Mouse (Mus musculus): ENCODE measurements around the gene Sec24c. TPM values are rescaled to one million over a fixed set of nuclear protein-coding genes. Genes with fewer than 3 reads are reported as not detected.

Sec24c gene
- polyA plus RNA-seq, 1 experiment from 2014 or later: 93.4 TPM

DNA sequence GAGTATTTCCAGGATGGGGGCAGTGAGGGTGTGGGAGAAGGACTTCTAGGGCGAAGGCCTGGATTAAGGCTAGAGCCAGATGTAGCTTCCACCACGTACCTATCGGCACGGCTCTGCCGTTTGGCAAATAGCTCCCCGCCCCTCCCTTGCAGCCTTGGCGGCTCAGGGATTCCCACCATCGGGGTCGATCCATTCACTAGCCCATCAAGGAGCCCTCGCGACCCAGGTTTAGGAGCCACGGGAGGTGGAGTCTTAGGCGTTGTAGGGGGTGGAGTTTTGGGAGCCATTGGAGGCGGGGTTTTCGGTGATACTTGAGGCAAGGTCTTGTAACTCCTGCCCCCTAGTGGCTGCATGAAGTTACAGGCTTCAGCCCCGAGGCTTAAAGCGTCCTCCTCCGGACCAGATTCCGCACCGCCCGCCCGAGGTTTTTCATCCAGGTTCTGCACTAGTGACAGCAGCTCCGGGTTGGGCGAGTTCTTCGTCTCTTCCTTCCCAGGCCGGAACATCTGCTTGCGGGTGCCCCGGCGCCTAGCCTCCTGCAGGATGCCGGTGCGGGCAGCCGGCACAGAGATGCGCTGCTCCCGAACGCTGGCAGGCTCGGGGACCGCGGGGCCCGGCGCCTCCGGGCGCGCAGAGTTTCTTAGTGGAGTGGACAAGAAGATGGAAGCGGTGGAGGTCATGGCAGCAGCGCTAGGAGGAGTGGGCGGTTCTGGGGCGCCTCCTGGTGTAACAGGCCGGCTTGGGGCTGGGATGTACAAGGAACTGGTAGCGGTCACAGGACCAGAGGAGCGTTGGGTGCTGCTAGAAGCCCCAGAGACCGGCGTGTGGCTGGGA, 13.1 kb upstream of the Sec24c start:
- WGBS: 3% methylated on average over 52 of the region's 52 CpGs
- Histone ChIP-seq H3K4me3 (peak overlapping the region; percentile 65), H3K9me3 (replicated peaks) (no peaks in the 10 kb centered on the region), H3K4me1 (replicated peaks) (peaks cover 49% of the 10 kb centered on the region), H3K4me2 (peak overlapping the region; percentile 96), H3K27me3 (replicated peaks) (no peaks in the 10 kb centered on the region), H3K9ac (peak overlapping the region; percentile 92), H3K27ac (ENCODE audit: poor library complexity, severe bottlenecking) (peak overlapping the region; percentile 99), H3K36me3 (peaks cover 22% of the 10 kb centered on the region; the same call in 1 of the 2 replicates)
- peak; percentile 75 for ATAC-seq (ENCODE audit: insufficient number of reproducible peaks, low FRiP score)

DNA sequence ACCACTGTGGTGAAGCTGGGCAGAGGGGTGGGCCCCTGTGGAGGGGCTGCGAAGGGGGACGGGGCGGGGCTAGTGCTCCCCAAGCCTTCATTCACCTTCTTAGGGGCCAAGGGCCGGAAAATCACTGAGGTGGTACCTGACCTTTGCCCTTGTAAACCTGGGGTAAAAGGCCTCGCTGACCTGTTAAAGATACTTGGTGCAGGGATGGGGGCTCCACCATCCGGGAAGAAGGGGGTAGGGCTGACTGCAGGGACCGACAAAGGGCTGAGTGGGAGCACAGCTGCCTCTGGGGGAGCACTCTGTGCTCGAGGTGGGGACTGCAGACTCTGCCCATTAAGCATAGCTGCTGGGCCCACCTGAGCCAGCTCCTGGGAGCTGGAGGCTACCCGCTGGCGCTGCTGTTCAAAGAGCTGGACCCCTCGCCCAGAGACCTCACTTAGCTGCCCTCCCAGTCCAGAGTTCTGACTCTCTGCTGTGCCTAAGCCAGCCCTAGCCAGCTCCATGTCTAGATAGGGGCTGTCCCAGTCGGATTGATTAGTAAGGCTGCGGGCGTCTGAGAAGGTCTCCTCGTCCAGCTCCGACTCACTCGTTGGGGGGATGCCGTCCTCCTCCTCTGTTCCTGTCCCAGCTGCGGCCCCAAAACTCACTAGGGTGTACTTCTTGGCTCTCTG, 12.3 kb upstream of the Sec24c start:
- peaks cover 49% of the 10 kb centered on the region for H3K4me1 ChIP-seq (replicated peaks)
- ATAC-seq (ENCODE audit: insufficient number of reproducible peaks, low FRiP score): no peak

DNA sequence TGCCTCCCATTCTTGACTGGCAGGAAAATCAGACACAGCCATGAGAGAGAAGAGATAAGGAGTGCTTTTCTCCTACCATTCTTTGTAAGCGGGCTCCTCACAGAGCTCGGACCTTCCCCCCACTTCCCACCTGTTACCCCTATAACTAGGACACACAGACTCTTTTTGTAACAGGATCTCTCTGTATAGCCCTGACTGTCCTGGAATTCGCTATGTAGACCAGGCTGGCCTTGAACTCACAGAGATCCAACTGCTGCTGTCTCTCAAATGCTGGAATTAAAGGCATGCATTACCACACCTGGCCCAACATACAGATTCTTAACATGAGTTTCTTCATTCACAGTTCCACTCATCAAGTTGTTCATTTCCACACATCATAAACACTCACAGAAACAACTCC, 11.4 kb upstream of the Sec24c start:
- Histone ChIP-seq H3K36me3 (peaks cover 22% of the 10 kb centered on the region; the same call in 1 of the 2 replicates), H3K4me3 (peak overlapping the region; percentile 65), H3K9ac (peak overlapping the region; percentile 92), H3K4me1 (replicated peaks) (peaks cover 50% of the 10 kb centered on the region), H3K9me3 (replicated peaks) (no peaks in the 10 kb centered on the region), H3K4me2 (peak overlapping the region; percentile 96), H3K27ac (ENCODE audit: poor library complexity, severe bottlenecking) (peak overlapping the region; percentile 99), H3K27me3 (replicated peaks) (no peaks in the 10 kb centered on the region)
- 35% methylated on average over 3 of the region's 3 CpGs for WGBS
- ATAC-seq (ENCODE audit: insufficient number of reproducible peaks, low FRiP score): no peak

More for the DNA sequence above, 12.3 kb upstream of the Sec24c start:
- Histone ChIP-seq H3K36me3 (peaks cover 22% of the 10 kb centered on the region; the same call in 1 of the 2 replicates), H3K4me3 (peak overlapping the region; percentile 65), H3K9me3 (replicated peaks) (no peaks in the 10 kb centered on the region), H3K27me3 (replicated peaks) (no peaks in the 10 kb centered on the region), H3K9ac (peak overlapping the region; percentile 92), H3K27ac (ENCODE audit: poor library complexity, severe bottlenecking) (peak overlapping the region; percentile 99), H3K4me2 (peak overlapping the region; percentile 96)
- 7% methylated on average over 19 of the region's 19 CpGs for WGBS

DNA sequence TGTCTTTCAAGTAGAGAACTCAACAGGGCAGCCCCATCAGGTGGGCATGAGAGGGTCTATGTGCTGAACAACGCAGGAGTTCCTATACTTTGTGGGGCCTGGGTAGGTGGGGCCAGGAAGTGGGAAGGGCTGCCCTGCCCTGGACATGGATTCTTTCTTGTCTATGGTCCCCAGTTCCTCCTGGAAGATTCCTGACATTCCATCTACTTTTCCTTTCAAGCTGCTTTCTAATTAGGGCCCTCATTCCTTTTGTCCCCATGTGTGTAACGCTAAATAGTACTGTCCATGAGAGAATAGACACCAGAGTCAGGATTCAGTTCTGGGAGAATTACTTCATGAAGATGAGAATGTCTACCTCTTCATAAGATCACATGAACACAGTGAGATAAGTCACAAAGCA, 10.5 kb upstream of the Sec24c start:
- H3K27ac ChIP-seq (ENCODE audit: poor library complexity, severe bottlenecking): peak overlapping the region; percentile 99
- H3K4me2 ChIP-seq: peak overlapping the region; percentile 96
- peak overlapping the region; percentile 92 for H3K9ac ChIP-seq
- no peaks in the 10 kb centered on the region for H3K27me3 ChIP-seq (replicated peaks)
- no peaks in the 10 kb centered on the region for H3K9me3 ChIP-seq (replicated peaks)
- 36% methylated on average over 2 of the region's 2 CpGs for WGBS
- H3K4me1 ChIP-seq (replicated peaks): peaks cover 50% of the 10 kb centered on the region
- peaks cover 22% of the 10 kb centered on the region; the same call in 1 of the 2 replicates for H3K36me3 ChIP-seq
- peak overlapping the region; percentile 65 for H3K4me3 ChIP-seq
- ATAC-seq (ENCODE audit: insufficient number of reproducible peaks, low FRiP score): no peak

DNA sequence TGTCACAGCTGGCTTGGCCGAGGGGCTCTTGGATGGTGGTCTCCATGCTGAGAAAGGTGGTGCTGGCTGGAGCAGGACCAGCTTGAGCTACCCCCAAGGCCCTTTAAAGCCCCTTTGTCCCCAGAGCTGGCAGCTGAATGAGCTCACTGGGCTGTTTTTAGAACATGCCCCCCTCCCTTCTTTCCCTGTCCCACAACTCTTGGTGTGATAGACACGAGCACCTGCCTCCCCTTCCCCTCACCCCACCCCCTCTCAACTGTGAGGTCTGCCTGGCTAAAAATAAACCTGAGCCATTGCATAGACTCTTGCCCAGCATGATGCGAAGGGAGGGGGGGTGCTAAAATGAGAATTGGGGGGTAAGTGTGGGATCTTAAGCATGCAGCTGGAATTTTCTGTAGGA, 9.7 kb upstream of the Sec24c start:
- no peaks in the 10 kb centered on the region for H3K27me3 ChIP-seq (replicated peaks)
- peaks cover 22% of the 10 kb centered on the region; the same call in 1 of the 2 replicates for H3K36me3 ChIP-seq
- H3K4me3 ChIP-seq: peak overlapping the region; percentile 65
- H3K9me3 ChIP-seq (replicated peaks): no peaks in the 10 kb centered on the region
- peak; percentile 63 for ATAC-seq (ENCODE audit: insufficient number of reproducible peaks, low FRiP score)
- WGBS: 18% methylated on average over 3 of the region's 3 CpGs
- H3K4me2 ChIP-seq: peak overlapping the region; percentile 96
- peaks cover 56% of the 10 kb centered on the region for H3K4me1 ChIP-seq (replicated peaks)
- peak overlapping the region; percentile 99 for H3K27ac ChIP-seq (ENCODE audit: poor library complexity, severe bottlenecking)
- peak overlapping the region; percentile 92 for H3K9ac ChIP-seq

DNA sequence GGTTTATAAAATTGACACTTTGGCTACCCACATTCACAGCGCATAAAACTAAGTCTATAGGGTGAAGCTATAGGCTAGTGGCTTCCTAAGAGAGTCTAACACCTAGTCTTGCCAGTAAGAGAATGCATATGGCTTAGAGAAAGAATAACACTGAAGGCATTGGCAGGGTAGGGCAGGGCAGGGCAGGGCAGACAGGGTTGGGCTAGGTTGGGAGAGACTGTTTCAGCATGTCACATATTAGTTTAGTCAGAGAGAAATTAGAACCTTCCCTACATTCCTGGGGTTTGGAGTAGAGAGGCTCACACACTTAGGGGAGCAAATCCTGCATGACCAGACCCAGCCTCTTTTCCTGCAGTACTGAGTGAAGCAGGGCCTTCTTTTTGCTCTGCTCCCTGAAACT, 6.6 kb upstream of the Sec24c start:
- Histone ChIP-seq H3K4me1 (replicated peaks) (peaks cover 30% of the 10 kb centered on the region), H3K27ac (ENCODE audit: poor library complexity, severe bottlenecking) (peak overlapping the region; percentile 94), H3K36me3 (0 out of 2 replicates have a peak, but pooled peaks cover 3% of the 10 kb centered on the region), H3K4me3 (peak overlapping the region; percentile 40), H3K9me3 (replicated peaks) (no peaks in the 10 kb centered on the region; the same call in 1 of the 2 replicates), H3K4me2 (peak overlapping the region; percentile 63), H3K9ac (peak overlapping the region; percentile 74), H3K27me3 (replicated peaks) (no peaks in the 10 kb centered on the region)
- ATAC-seq (ENCODE audit: insufficient number of reproducible peaks, low FRiP score): no peak
- WGBS: 57% methylated on average over 1 of the region's 1 CpGs

DNA sequence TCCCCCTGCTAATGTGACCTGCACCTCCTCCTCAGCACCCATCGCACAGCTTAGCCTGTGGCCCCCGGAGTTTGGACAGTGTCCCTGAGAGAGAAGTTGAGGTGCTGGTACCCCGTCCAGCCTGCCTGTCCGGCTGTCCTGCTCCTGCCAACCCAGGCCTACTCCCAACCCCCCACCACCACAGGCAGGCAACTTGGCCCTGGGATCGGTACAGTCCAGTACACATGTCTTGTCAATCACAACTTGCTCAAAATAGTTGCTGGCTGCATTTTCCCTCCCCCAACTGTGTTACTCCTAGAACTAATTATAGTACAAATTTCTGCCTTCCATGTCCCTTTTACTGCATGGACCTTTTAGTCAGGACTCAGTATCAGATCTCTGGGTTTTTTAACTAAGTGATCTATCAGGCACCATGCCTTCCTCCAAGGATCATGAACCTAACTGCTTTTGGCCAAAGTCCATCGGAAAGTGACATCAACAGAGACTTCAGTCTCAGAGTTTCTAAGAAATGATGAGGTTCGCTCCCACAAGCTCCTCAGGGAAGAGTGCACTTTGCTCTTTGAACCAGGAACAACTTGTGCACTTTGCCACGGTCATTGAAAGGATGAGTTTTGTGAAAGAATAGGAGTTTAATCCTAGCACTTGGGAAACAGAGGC, 5.8 kb upstream of the Sec24c start, which contains the start of gene Synpo2l:
Gene Synpo2l, minus strand, starts transcription at position 201 of the 657 bp plus-strand sequence.
- Histone ChIP-seq H3K9me3 (replicated peaks) (no peaks in the 10 kb centered on the region; the same call in 1 of the 2 replicates), H3K27ac (ENCODE audit: poor library complexity, severe bottlenecking) (peak within 1 kb of the TSS; percentile 94), H3K27me3 (replicated peaks) (no peaks in the 10 kb centered on the region), H3K4me2 (peak within 1 kb of the TSS; percentile 63), H3K4me3 (peak within 1 kb of the TSS; percentile 40), H3K9ac (peak within 1 kb of the TSS; percentile 74), H3K36me3 (0 out of 2 replicates have a peak, but pooled peaks cover 5% of the 10 kb centered on the region), H3K4me1 (replicated peaks) (peaks cover 30% of the 10 kb centered on the region)
- ATAC-seq (ENCODE audit: insufficient number of reproducible peaks, low FRiP score): peak; percentile 53
- WGBS: 55% methylated on average over 8 of the region's 8 CpGs

DNA sequence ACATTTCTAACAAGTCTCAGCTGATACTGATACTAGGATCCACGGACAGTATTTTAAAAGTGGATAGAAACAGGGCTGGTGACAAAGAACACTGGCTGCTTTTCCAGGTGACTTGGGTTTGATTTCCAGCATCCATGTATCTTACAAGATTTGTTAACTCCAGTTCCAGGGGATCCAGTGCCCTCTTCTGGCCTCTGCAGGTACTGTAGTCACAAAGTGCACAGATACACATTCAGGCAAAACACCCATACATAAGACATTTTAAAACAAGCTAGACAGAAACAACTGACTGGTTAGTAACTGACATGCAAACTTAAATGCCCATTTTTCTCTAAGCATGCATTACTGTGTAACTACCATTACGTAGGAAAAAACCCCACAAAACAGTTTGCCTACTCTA, 1.1 kb upstream of the Sec24c start:
- H3K27ac ChIP-seq (ENCODE audit: poor library complexity, severe bottlenecking): no peak overlapping the region
- H3K36me3 ChIP-seq: peaks cover 29% of the 10 kb centered on the region
- H3K9ac ChIP-seq: no peak overlapping the region
- no peaks in the 10 kb centered on the region; the same call in 1 of the 2 replicates for H3K9me3 ChIP-seq (replicated peaks)
- H3K4me3 ChIP-seq: no peak overlapping the region
- ATAC-seq (ENCODE audit: insufficient number of reproducible peaks, low FRiP score): no peak
- peaks cover 20% of the 10 kb centered on the region for H3K4me1 ChIP-seq (replicated peaks)
- H3K4me2 ChIP-seq: no peak overlapping the region
- WGBS: 92% methylated on average over 2 of the region's 2 CpGs
- no peaks in the 10 kb centered on the region for H3K27me3 ChIP-seq (replicated peaks)

DNA sequence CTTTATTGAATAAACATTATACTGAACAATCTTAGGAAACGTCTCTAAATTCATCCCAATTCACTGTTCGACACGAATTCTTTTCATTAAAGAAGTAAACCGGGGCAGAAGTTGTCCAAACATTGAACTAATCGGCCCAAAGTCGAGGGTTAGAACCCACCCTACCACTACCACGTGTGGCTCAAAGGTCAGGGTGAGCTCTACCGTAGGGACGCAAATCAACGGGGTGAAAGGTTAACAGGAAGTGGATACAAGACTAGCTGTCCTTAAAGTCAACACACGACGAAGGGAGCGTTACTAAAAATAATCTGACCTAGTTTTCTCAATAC, 409 bp upstream of the Sec24c start:
- H3K27ac ChIP-seq (ENCODE audit: poor library complexity, severe bottlenecking): peak overlapping the region; percentile 90
- 10% methylated on average over 13 of the region's 13 CpGs for WGBS
- H3K9ac ChIP-seq: peak overlapping the region; percentile 64; the same call in 1 of the 2 replicates
- H3K27me3 ChIP-seq (replicated peaks): no peaks in the 10 kb centered on the region
- H3K4me1 ChIP-seq (replicated peaks): peaks cover 16% of the 10 kb centered on the region
- H3K36me3 ChIP-seq: peaks cover 36% of the 10 kb centered on the region
- no peaks in the 10 kb centered on the region; the same call in 1 of the 2 replicates for H3K9me3 ChIP-seq (replicated peaks)
- peak overlapping the region; percentile 72 for H3K4me3 ChIP-seq
- H3K4me2 ChIP-seq: peak overlapping the region; percentile 76
- peak; percentile 52; the same call in 1 of the 2 replicates for ATAC-seq (ENCODE audit: insufficient number of reproducible peaks, low FRiP score)

DNA sequence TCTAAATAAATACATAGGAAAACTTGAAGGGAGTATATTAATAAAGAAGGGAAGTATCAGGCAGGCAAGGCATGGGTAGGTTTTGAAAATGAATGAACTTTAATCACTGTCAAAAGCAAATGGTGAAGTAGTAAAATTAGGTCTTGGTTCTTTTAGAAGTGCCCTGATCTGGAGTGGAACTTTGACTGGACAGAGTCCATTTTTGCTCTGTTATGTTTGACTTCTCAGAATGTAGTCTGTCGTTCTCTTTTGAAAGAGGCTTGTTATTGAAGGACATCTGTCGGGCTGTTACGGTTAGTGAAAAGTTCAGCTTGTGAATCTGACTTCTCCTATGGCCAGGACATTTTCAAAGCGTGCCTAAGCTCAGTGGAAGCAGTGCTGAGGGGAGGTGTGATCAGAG, 3.8 kb downstream of the Sec24c start:
- H3K36me3 ChIP-seq: peaks cover 71% of the 10 kb centered on the region
- no peak overlapping the region for H3K4me3 ChIP-seq
- no peak for ATAC-seq (ENCODE audit: insufficient number of reproducible peaks, low FRiP score)
- no peaks in the 10 kb centered on the region for H3K9me3 ChIP-seq (replicated peaks)
- H3K4me2 ChIP-seq: no peak overlapping the region
- peaks cover 21% of the 10 kb centered on the region for H3K4me1 ChIP-seq (replicated peaks)
- H3K27me3 ChIP-seq (replicated peaks): no peaks in the 10 kb centered on the region
- WGBS: 86% methylated on average over 4 of the region's 4 CpGs
- H3K27ac ChIP-seq (ENCODE audit: poor library complexity, severe bottlenecking): no peak overlapping the region
- no peak overlapping the region for H3K9ac ChIP-seq

Data from heart, embryonic 12.5 days (tissue).